Mouse (Mus musculus): ENCODE results near the gene Cbx4. TPM values are rescaled to one million over a fixed set of nuclear protein-coding genes. Genes with fewer than 3 reads are reported as not detected.

Cbx4 gene
- polyA plus RNA-seq, 1 experiment = 9.3 TPM

- WGBS = 81% methylated on average over 4 of the region's 4 CpGs
Measured at GRCm38 (mm10) chr11:119098202-119098601, 12.2 kb upstream of the Cbx4 start.

GRCm38 (mm10) chr11:119095441-119095840, 9.4 kb upstream of the Cbx4 start:
- 67% methylated on average over 3 of the region's 3 CpGs for WGBS
- TF ChIP-seq POLR2A (IDR thresholded peaks at IDR 0.05; ENCODE audit: low read depth, low read length) = no peak
- TF ChIP-seq CTCF (conservative IDR thresholded peaks at IDR 0.05; ENCODE audit: insufficient read depth, insufficient read length, low read depth, low read length) = no peak
- H3K4me3 ChIP-seq (ENCODE audit: insufficient read depth, low read depth, low read length) = no peak overlapping the region
- peaks cover 9% of the 10 kb centered on the region; the same call in 1 of the 2 replicates for H3K4me1 ChIP-seq (ENCODE audit: control insufficient read depth, insufficient read depth, low read length)
- H3K36me3 ChIP-seq (ENCODE audit: control insufficient read depth, insufficient read depth, low read length) = no peaks in the 10 kb centered on the region
- no peak overlapping the region for H3K27ac ChIP-seq (ENCODE audit: insufficient read depth, low read depth, low read length)
- DNase-seq = no peak
- H3K27me3 ChIP-seq (replicated peaks; ENCODE audit: control insufficient read depth, insufficient read depth, low read length) = no peaks in the 10 kb centered on the region

More at GRCm38 (mm10) chr11:119098202-119098601, 12.2 kb upstream of the Cbx4 start:
- DNase-seq = no peak
- Histone ChIP-seq H3K27ac (ENCODE audit: insufficient read depth, low read depth, low read length) (no peak overlapping the region), H3K4me1 (ENCODE audit: control insufficient read depth, insufficient read depth, low read length) (no peaks in the 10 kb centered on the region), H3K27me3 (replicated peaks; ENCODE audit: control insufficient read depth, insufficient read depth, low read length) (no peaks in the 10 kb centered on the region), H3K4me3 (ENCODE audit: insufficient read depth, low read depth, low read length) (no peak overlapping the region), H3K36me3 (ENCODE audit: control insufficient read depth, insufficient read depth, low read length) (no peaks in the 10 kb centered on the region)
- TF ChIP-seq CTCF (conservative IDR thresholded peaks at IDR 0.05; ENCODE audit: insufficient read depth, insufficient read length, low read depth, low read length) = no peak
- TF ChIP-seq POLR2A (IDR thresholded peaks at IDR 0.05; ENCODE audit: low read depth, low read length) = no peak

DNA sequence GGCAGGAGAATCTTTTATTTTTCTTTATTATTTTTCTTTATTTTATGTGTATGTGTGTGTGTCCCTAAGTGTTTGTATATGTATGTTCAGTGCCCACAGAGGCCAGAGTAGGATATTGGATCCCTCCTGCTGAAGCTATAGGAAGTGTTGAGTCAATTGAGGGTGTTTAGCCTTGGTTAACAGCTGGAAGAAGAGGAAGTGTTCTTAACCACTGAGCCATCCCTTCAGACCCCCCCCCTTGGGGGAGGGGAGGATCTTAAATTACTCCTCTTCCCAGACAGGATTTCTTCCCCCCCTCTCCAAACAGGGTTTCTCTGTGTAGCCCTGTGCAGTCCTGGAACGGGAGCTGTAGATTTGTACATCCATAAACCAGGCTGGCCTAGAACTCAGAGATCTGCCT, 7.3 kb upstream of the Cbx4 start:
- no peak overlapping the region for H3K4me3 ChIP-seq (ENCODE audit: insufficient read depth, low read depth, low read length)

GRCm38 (mm10) chr11:119092286-119092685, 6.3 kb upstream of the Cbx4 start:
- 62% methylated on average over 3 of the region's 3 CpGs for WGBS
- no peaks in the 10 kb centered on the region for H3K36me3 ChIP-seq (ENCODE audit: control insufficient read depth, insufficient read depth, low read length)
- H3K27ac ChIP-seq (ENCODE audit: insufficient read depth, low read depth, low read length) = peak overlapping the region; percentile 42; the same call in 1 of the 2 replicates
- H3K27me3 ChIP-seq (replicated peaks; ENCODE audit: control insufficient read depth, insufficient read depth, low read length) = no peaks in the 10 kb centered on the region; the same call in 1 of the 2 replicates
- TF ChIP-seq POLR2A (IDR thresholded peaks at IDR 0.05; ENCODE audit: low read depth, low read length) = no peak
- TF ChIP-seq CTCF (conservative IDR thresholded peaks at IDR 0.05; ENCODE audit: insufficient read depth, insufficient read length, low read depth, low read length) = no peak
- no peak overlapping the region for H3K4me3 ChIP-seq (ENCODE audit: insufficient read depth, low read depth, low read length)
- no peak for DNase-seq
- H3K4me1 ChIP-seq (ENCODE audit: control insufficient read depth, insufficient read depth, low read length) = peaks cover 9% of the 10 kb centered on the region

More for the DNA sequence above, 7.3 kb upstream of the Cbx4 start:
- no peak for TF ChIP-seq POLR2A (IDR thresholded peaks at IDR 0.05; ENCODE audit: low read depth, low read length)
- TF ChIP-seq CTCF (conservative IDR thresholded peaks at IDR 0.05; ENCODE audit: insufficient read depth, insufficient read length, low read depth, low read length) = no peak
- H3K36me3 ChIP-seq (ENCODE audit: control insufficient read depth, insufficient read depth, low read length) = no peaks in the 10 kb centered on the region
- WGBS = 84% methylated on average over 1 of the region's 1 CpGs
- H3K4me1 ChIP-seq (ENCODE audit: control insufficient read depth, insufficient read depth, low read length) = peaks cover 9% of the 10 kb centered on the region
- no peak for DNase-seq
- H3K27me3 ChIP-seq (replicated peaks; ENCODE audit: control insufficient read depth, insufficient read depth, low read length) = no peaks in the 10 kb centered on the region; the same call in 1 of the 2 replicates
- no peak overlapping the region for H3K27ac ChIP-seq (ENCODE audit: insufficient read depth, low read depth, low read length)

- Histone ChIP-seq H3K4me1 (ENCODE audit: control insufficient read depth, insufficient read depth, low read length) (peaks cover 9% of the 10 kb centered on the region), H3K27me3 (replicated peaks; ENCODE audit: control insufficient read depth, insufficient read depth, low read length) (no peaks in the 10 kb centered on the region; the same call in 1 of the 2 replicates), H3K36me3 (ENCODE audit: control insufficient read depth, insufficient read depth, low read length) (no peaks in the 10 kb centered on the region), H3K4me3 (ENCODE audit: insufficient read depth, low read depth, low read length) (no peak overlapping the region), H3K27ac (ENCODE audit: insufficient read depth, low read depth, low read length) (peak overlapping the region; percentile 14; the same call in 1 of the 2 replicates)
- peak; percentile 90 for DNase-seq
- 15% methylated on average over 8 of the region's 8 CpGs for WGBS
- TF ChIP-seq CTCF (conservative IDR thresholded peaks at IDR 0.05; ENCODE audit: insufficient read depth, insufficient read length, low read depth, low read length) = peak; percentile 81
- no peak for TF ChIP-seq POLR2A (IDR thresholded peaks at IDR 0.05; ENCODE audit: low read depth, low read length)
Measured at GRCm38 (mm10) chr11:119091598-119091991, 5.6 kb upstream of the Cbx4 start.

DNA sequence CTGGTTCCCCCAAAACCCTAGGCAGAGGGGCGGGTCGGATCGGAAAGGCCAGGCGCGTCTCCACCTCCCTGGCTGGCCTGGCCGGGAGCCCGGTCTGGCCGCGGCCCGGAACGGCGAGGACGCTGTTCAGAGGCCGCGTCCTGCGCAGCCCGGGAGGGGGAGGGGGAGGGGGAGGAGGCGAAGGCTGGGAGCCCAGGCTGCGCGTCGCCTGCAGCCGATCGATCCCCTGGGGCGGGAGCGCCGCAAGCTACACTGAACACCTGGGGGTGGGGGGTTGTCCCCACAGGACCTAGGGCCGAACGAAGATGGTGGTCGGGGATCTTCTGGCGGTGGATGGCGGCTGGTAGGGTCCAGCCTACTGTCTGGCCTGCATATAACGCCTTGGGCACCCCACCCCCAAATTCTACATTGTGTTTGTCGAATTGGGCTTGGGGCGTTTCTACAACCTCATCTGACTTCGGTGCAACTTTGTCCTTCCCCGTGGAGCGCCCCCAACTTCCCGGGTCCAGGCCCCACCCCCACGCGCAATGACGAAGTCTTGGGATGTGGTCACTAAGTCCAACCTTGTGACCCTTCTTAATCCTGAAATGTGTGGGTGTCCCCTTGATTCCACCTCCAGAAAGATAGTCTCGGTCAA, 5.1 kb upstream of the Cbx4 start:
- no peak for TF ChIP-seq POLR2A (IDR thresholded peaks at IDR 0.05; ENCODE audit: low read depth, low read length)
- no peak for TF ChIP-seq CTCF (conservative IDR thresholded peaks at IDR 0.05; ENCODE audit: insufficient read depth, insufficient read length, low read depth, low read length)
- 3% methylated on average over 41 of the region's 42 CpGs for WGBS
- DNase-seq = peak; percentile 89
- Histone ChIP-seq H3K4me1 (ENCODE audit: control insufficient read depth, insufficient read depth, low read length) (peaks cover 9% of the 10 kb centered on the region), H3K4me3 (ENCODE audit: insufficient read depth, low read depth, low read length) (peak overlapping the region; percentile 63), H3K27ac (ENCODE audit: insufficient read depth, low read depth, low read length) (peak overlapping the region; percentile 14; the same call in 1 of the 2 replicates), H3K36me3 (ENCODE audit: control insufficient read depth, insufficient read depth, low read length) (no peaks in the 10 kb centered on the region), H3K27me3 (replicated peaks; ENCODE audit: control insufficient read depth, insufficient read depth, low read length) (no peaks in the 10 kb centered on the region; the same call in 1 of the 2 replicates)
